Mouse (Mus musculus): ENCODE measurements around the gene Samd15.
"Not testable (repeated sequence)": the region's sequence is repeated elsewhere in the genome, so short reads cannot be mapped to it uniquely, and the experiment has no call there.

DNA sequence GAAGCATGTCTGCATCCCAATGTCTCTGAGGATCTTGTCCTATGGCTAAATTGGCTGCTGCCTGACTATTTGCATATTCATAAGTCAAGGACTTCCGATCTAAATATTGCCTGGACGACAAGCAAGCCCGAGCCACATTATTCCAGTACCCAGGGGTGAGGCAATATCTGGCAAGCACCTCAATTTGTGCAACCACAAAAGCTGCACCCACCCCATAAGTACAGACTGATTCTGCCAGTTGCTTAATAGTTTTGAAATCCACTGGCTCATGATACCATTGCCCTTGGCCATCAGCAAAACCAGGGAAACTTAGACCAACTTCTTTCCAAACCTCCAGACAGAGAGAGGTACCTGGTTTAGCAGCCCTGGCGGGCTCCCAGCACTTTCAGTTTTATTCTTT lies 45.1 kb upstream of the Samd15 start:
- TF ChIP-seq CTCF (conservative IDR thresholded peaks at IDR 0.05; ENCODE audit: low read length); NANOG (IDR thresholded peaks at IDR 0.05; ENCODE audit: borderline replicate concordance, low read length); POU5F1 (IDR thresholded peaks at IDR 0.05; ENCODE audit: borderline replicate concordance, low read length): not testable (repeated sequence)
